Mouse (Mus musculus): Measurements from ENCODE around the gene Mettl7a1. TPM values are rescaled to one million over a fixed set of nuclear protein-coding genes. Genes with fewer than 3 reads are reported as not detected.

Gene Mettl7a1
- total RNA-seq, 2 experiments from 2014 or later, result 16.5 to 17.7 TPM

Other genes starting within 250 kb of the Mettl7a1 start
- gene Atf1, start 76.3 kb upstream of the Mettl7a1 start, total RNA-seq (2021), result 10 to 100 TPM; 15.7 to 19.7 TPM
- not detected for gene Tmprss12, start 23.3 kb upstream of the Mettl7a1 start, total RNA-seq (2021)
- under 1 TPM in 1 of 2 experiments, not detected in 1; 0.37 TPM for gene Mettl7a3, start 30.8 kb downstream of the Mettl7a1 start, total RNA-seq (2021)
- not detected for gene Methig1, start 49.0 kb downstream of the Mettl7a1 start, total RNA-seq (2021)
- under 1 TPM in 1 of 2 experiments, not detected in 1; 0.20 TPM for gene Mettl7a2, start 49.1 kb downstream of the Mettl7a1 start, total RNA-seq (2021)
- not detected for gene Higd1c, start 60.4 kb downstream of the Mettl7a1 start, total RNA-seq (2021)
- under 1 TPM in 1 of 2 experiments, not detected in 1; 0.13 TPM for gene Gm5475, start 118.0 kb downstream of the Mettl7a1 start, total RNA-seq (2021)
- 10 to 100 TPM; 55.7 to 56.8 TPM for gene Slc11a2, start 120.9 kb downstream of the Mettl7a1 start, total RNA-seq (2021)
- 10 to 100 TPM; 65.8 to 70.5 TPM for gene Letmd1, start 164.9 kb downstream of the Mettl7a1 start, total RNA-seq (2021)
- gene Csrnp2, start 191.3 kb downstream of the Mettl7a1 start, total RNA-seq (2021), result 10 to 100 TPM; 39.8 to 40.7 TPM
- gene Tfcp2, start 247.9 kb downstream of the Mettl7a1 start, total RNA-seq (2021), result 10 to 100 TPM; 28.4 to 29.2 TPM